Mouse (Mus musculus): ENCODE measurements around the gene Hsd11b1. TPM values are rescaled to one million over a fixed set of nuclear protein-coding genes. Genes with fewer than 3 reads are reported as not detected.

Hsd11b1 gene
- total and polyA plus RNA-seq, 3 experiments: 2.0 to 6.3 (median 5.7) TPM

DNA sequence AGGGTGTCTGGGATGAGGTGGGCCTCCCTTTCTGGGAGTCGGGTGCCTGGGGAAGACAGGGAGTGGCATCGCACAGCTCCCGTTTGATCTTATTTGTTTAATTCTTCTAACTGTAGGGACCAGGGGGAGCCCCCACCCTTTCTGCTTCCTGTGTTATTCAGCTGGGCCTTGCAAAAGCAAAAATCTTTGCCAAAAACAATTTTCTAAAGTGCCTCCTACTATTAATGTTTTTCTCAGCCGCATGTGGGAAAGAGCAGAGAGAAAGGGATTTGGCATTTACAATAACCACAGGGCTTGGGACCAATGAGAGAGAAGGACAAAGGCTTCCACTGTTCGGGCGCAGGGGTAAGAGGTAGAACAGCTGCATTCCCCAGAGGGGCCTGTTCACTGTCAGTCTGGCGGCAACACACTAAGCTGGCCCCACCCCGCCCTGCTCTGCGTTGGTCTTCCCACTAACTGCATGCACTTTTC, 74.7 kb downstream of the Hsd11b1 start:
- dilution Hi-C loops (cut with MboI; ENCODE audit: extremely low pct_ligation_motif_present, extremely low pct_unique_long_range_greater_than_20kb, low sequenced_read_pairs): no loop called here
- Histone ChIP-seq H3K9ac (ENCODE audit: insufficient read depth, low read depth) (no peak overlapping the region), H3K36me3 (replicated peaks in 1 of 2; ENCODE audit: control insufficient read depth in 1 of 2, insufficient read depth in 1 of 2, low read length in 1 of 2) (peaks cover 83 to 94% of the 10 kb centered on the region in 2 experiments), H3K79me2 (replicated peaks; ENCODE audit: control insufficient read depth, extremely low read depth, insufficient read depth, poor library complexity, severe bottlenecking) (peaks cover 4% of the 10 kb centered on the region; the same call in 1 of the 2 replicates), H3K27ac (ENCODE audit: insufficient read depth, low read depth) (no peak overlapping the region), H3K27me3 (replicated peaks) (no peaks in the 10 kb centered on the region), H3K4me3 (replicated peaks in 1 of 3; ENCODE audit: low read depth in 2 of 3, low read length in 2 of 3, poor library complexity in 1 of 3) (no peak overlapping the region), H3K4me1 (ENCODE audit: control insufficient read depth in 1 of 2, insufficient read depth in 2 of 2) (peaks cover 10 to 78% of the 10 kb centered on the region in 2 experiments), H3K9me3 (replicated peaks; ENCODE audit: low read length) (no peaks in the 10 kb centered on the region), H3K4me2 (ENCODE audit: insufficient read depth, low read depth, poor library complexity, severe bottlenecking) (0 out of 2 replicates have a peak overlapping the region, but pooled peaks have one; percentile 7)
- in situ Hi-C loops (cut with MboI; ENCODE audit: low pct_ligation_motif_present, low pct_unique_long_range_greater_than_20kb, low sequenced_read_pairs): no loop called here
- TF ChIP-seq HCFC1 (IDR thresholded peaks at IDR 0.05; ENCODE audit: low read depth, low read length): no peak
- TF ChIP-seq ETS1 (conservative IDR thresholded peaks at IDR 0.05; ENCODE audit: low read depth, low read length): no peak
- peak; percentile 34; the same call in 1 of the 2 replicates for TF ChIP-seq MXI1 (IDR thresholded peaks at IDR 0.05; ENCODE audit: low read depth, low read length)
- no peak for TF ChIP-seq POLR2A (IDR thresholded peaks at IDR 0.05; ENCODE audit: low read depth, low read length)
- no peak for TF ChIP-seq NRF1 (IDR thresholded peaks at IDR 0.05; ENCODE audit: low read depth, low read length)
- no peak for TF ChIP-seq MYC (IDR thresholded peaks at IDR 0.05; ENCODE audit: low read depth, low read length)
- no peak for TF ChIP-seq ZC3H11A (IDR thresholded peaks at IDR 0.05; ENCODE audit: low read depth, low read length)
- TF ChIP-seq MAZ (IDR thresholded peaks at IDR 0.05; ENCODE audit: low read depth, low read length): 0 out of 2 replicates have a peak, but pooled peaks have one; percentile 18
- TF ChIP-seq RAD21 (IDR thresholded peaks at IDR 0.05; ENCODE audit: low read depth, low read length): no peak
- no peak for TF ChIP-seq JUN (IDR thresholded peaks at IDR 0.05; ENCODE audit: insufficient read depth, low read depth, low read length)
- TF ChIP-seq CHD2 (IDR thresholded peaks at IDR 0.05; ENCODE audit: low read length): no peak
- no peak for TF ChIP-seq GABPA (IDR thresholded peaks at IDR 0.05; ENCODE audit: insufficient replicate concordance, low read depth, low read length)
- TF ChIP-seq SIN3A (IDR thresholded peaks at IDR 0.05; ENCODE audit: low read length): 0 out of 2 replicates have a peak, but pooled peaks have one; percentile 20
- no peak for TF ChIP-seq CTCF (conservative IDR thresholded peaks at IDR 0.05 in 1 of 2, IDR thresholded peaks at IDR 0.05 in 1 of 2; ENCODE audit: low read depth in 2 of 2, low read length in 2 of 2)
- 0 out of 2 replicates have a peak, but pooled peaks have one; percentile 12 for TF ChIP-seq EP300 (IDR thresholded peaks at IDR 0.05; ENCODE audit: low read length)
- no peak for TF ChIP-seq POLR2AphosphoS2 (IDR thresholded peaks at IDR 0.05; ENCODE audit: low read depth, low read length)
- TF ChIP-seq BHLHE40 (IDR thresholded peaks at IDR 0.05; ENCODE audit: low read depth, low read length): no peak
- DNase-seq (ENCODE audit: extremely low read depth): peak; percentile 68

GRCm38 (mm10) chr1:193188257-193188656, 75.6 kb downstream of the Hsd11b1 start:
- no peak overlapping the region for H3K27ac ChIP-seq (ENCODE audit: insufficient read depth, low read depth)
- H3K9me3 ChIP-seq (replicated peaks; ENCODE audit: low read length): no peaks in the 10 kb centered on the region
- H3K4me2 ChIP-seq (ENCODE audit: insufficient read depth, low read depth, poor library complexity, severe bottlenecking): no peak overlapping the region
- no peaks in the 10 kb centered on the region for H3K27me3 ChIP-seq (replicated peaks)
- peaks cover 12 to 76% of the 10 kb centered on the region in 2 experiments for H3K4me1 ChIP-seq (ENCODE audit: control insufficient read depth in 1 of 2, insufficient read depth in 2 of 2)
- H3K9ac ChIP-seq (ENCODE audit: insufficient read depth, low read depth): no peak overlapping the region
- DNase-seq (ENCODE audit: extremely low read depth): no peak
- H3K79me2 ChIP-seq (replicated peaks; ENCODE audit: control insufficient read depth, extremely low read depth, insufficient read depth, poor library complexity, severe bottlenecking): peaks cover 4% of the 10 kb centered on the region; the same call in 1 of the 2 replicates
- no peak overlapping the region for H3K4me3 ChIP-seq (replicated peaks in 1 of 3; ENCODE audit: low read depth in 2 of 3, low read length in 2 of 3, poor library complexity in 1 of 3)
- in situ Hi-C loops (cut with MboI; ENCODE audit: low pct_ligation_motif_present, low pct_unique_long_range_greater_than_20kb, low sequenced_read_pairs): no loop called here
- dilution Hi-C loops (cut with MboI; ENCODE audit: extremely low pct_ligation_motif_present, extremely low pct_unique_long_range_greater_than_20kb, low sequenced_read_pairs): no loop called here
- no peak for TF ChIP-seq IRF4 (IDR thresholded peaks at IDR 0.05; ENCODE audit: low read depth, low read length)
- TF ChIP-seq POLR2AphosphoS2 (IDR thresholded peaks at IDR 0.05; ENCODE audit: low read depth, low read length): no peak
- no peak for TF ChIP-seq SIN3A (IDR thresholded peaks at IDR 0.05; ENCODE audit: low read length)
- TF ChIP-seq MAX (IDR thresholded peaks at IDR 0.05; ENCODE audit: low read length): no peak
- TF ChIP-seq NRF1 (IDR thresholded peaks at IDR 0.05; ENCODE audit: low read depth, low read length): no peak
- TF ChIP-seq RAD21 (IDR thresholded peaks at IDR 0.05; ENCODE audit: low read depth, low read length): no peak
- TF ChIP-seq E2F4 (IDR thresholded peaks at IDR 0.05; ENCODE audit: insufficient replicate concordance, low read depth, low read length): no peak
- TF ChIP-seq ELF1 (IDR thresholded peaks at IDR 0.05; ENCODE audit: low read depth, low read length): no peak
- TF ChIP-seq JUN (IDR thresholded peaks at IDR 0.05; ENCODE audit: insufficient read depth, low read depth, low read length): no peak
- TF ChIP-seq POLR2A (IDR thresholded peaks at IDR 0.05; ENCODE audit: low read depth, low read length): no peak
- no peak for TF ChIP-seq KAT2A (IDR thresholded peaks at IDR 0.05; ENCODE audit: insufficient replicate concordance, low read length)
- TF ChIP-seq MAFK (IDR thresholded peaks at IDR 0.05; ENCODE audit: insufficient replicate concordance, low read length): no peak
- no peak for TF ChIP-seq CHD2 (IDR thresholded peaks at IDR 0.05; ENCODE audit: low read length)
- no peak for TF ChIP-seq MYC (IDR thresholded peaks at IDR 0.05; ENCODE audit: low read depth, low read length)
- TF ChIP-seq CTCF (conservative IDR thresholded peaks at IDR 0.05 in 1 of 2, IDR thresholded peaks at IDR 0.05 in 1 of 2; ENCODE audit: low read depth in 2 of 2, low read length in 2 of 2): no peak
- no peak for TF ChIP-seq PAX5 (IDR thresholded peaks at IDR 0.05; ENCODE audit: low read length)
- TF ChIP-seq HCFC1 (IDR thresholded peaks at IDR 0.05; ENCODE audit: low read depth, low read length): no peak
- TF ChIP-seq CHD1 (IDR thresholded peaks at IDR 0.05; ENCODE audit: low read depth, low read length): no peak
- peaks cover 78 to 92% of the 10 kb centered on the region in 2 experiments for H3K36me3 ChIP-seq (replicated peaks in 1 of 2; ENCODE audit: control insufficient read depth in 1 of 2, insufficient read depth in 1 of 2, low read length in 1 of 2)
